Mouse (Mus musculus) MEL (cell line): ENCODE data around the gene Fzd4. TPM values are rescaled to one million over a fixed set of nuclear protein-coding genes. Genes with fewer than 3 reads are reported as not detected.

Source experiments
- DNase-seq: peaks from one replicate; pipeline ENCODE4 v3.0.0; 2011; ENCODE audit warnings: low read depth, low spot score
- H3K27ac ChIP-seq: 2 replicates; pipeline ENCODE4 v1.5.1; 2012; ENCODE audit warnings: low read depth, mild to moderate bottlenecking, control low read depth, low read length, moderate library complexity; ENCODE audit not compliant: control insufficient read depth
- H3K27me3 ChIP-seq, 2 experiments: fragments of 150-350 bp in 1 of 2; sonication (generic) in 1 of 2; 2 replicates each; pipeline ENCODE4 v1.6.1; 2012; ENCODE audit warnings: low read length in 2 of 2, mild to moderate bottlenecking in 2 of 2, improper control_type of control experiment in 1 of 2, moderate library complexity in 1 of 2; ENCODE audit not compliant: insufficient read depth in 2 of 2, control insufficient read depth in 1 of 2
- H3K36me3 ChIP-seq, 2 experiments: 2 replicates each; pipeline ENCODE4 v1.6.1; 2012 to 2014; ENCODE audit warnings: low read length in 2 of 2, improper control_type of control experiment in 1 of 2, inconsistent platforms in 1 of 2, mild to moderate bottlenecking in 1 of 2; ENCODE audit not compliant: insufficient read depth in 2 of 2, control insufficient read depth in 1 of 2
- H3K4me1 ChIP-seq, 2 experiments: fragments of 150-350 bp in 1 of 2; sonication (generic) in 1 of 2; 2 replicates each; pipeline ENCODE4 v1.6.1; 2012; ENCODE audit warnings: low read length in 2 of 2, improper control_type of control experiment in 1 of 2, mild to moderate bottlenecking in 1 of 2; ENCODE audit not compliant: insufficient read depth in 2 of 2, control insufficient read depth in 1 of 2
- H3K4me3 ChIP-seq, 2 experiments: fragments of 150-350 bp in 1 of 2; sonication (generic) in 1 of 2; 2 replicates each; pipeline ENCODE4 v1.5.1; 2012; ENCODE audit warnings: low read depth in 2 of 2, low read length in 2 of 2, mild to moderate bottlenecking in 2 of 2, moderate library complexity in 2 of 2, control low read depth in 1 of 2, improper control_type of control experiment in 1 of 2; ENCODE audit not compliant: control insufficient read depth in 1 of 2, insufficient read depth in 1 of 2
- H3K79me2 ChIP-seq: 2 replicates; pipeline ENCODE4 v1.6.1; 2012; ENCODE audit warnings: mild to moderate bottlenecking, low read length, moderate library complexity; ENCODE audit not compliant: control insufficient read depth, poor library complexity, insufficient read depth
- H3K9ac ChIP-seq: 2 replicates; pipeline ENCODE4 v1.6.1; 2012; ENCODE audit warnings: low read depth, mild to moderate bottlenecking, control low read depth, low read length, moderate library complexity; ENCODE audit not compliant: control insufficient read depth, poor library complexity, severe bottlenecking
- H3K9me3 ChIP-seq: fragments of 150-350 bp; sonication (generic); replicated peaks from 2 replicates; pipeline ENCODE4 v1.6.1; 2012; ENCODE audit warnings: mild to moderate bottlenecking, low read length, improper control_type of control experiment, moderate library complexity; ENCODE audit not compliant: insufficient read depth
- EP300 ChIP-seq, 2 experiments: IDR thresholded peaks; 2 replicates each; pipeline ENCODE4 v1.6.1; 2011; ENCODE audit warnings: improper control_type of control experiment in 2 of 2, low read length in 2 of 2, low read depth in 1 of 2, mild to moderate bottlenecking in 1 of 2
- ETS1 ChIP-seq: IDR thresholded peaks from 2 replicates; pipeline ENCODE4 v1.6.1; 2012; ENCODE audit warnings: low read depth, mild to moderate bottlenecking, inconsistent platforms, low read length, improper control_type of control experiment, moderate library complexity
- GABPA ChIP-seq: IDR thresholded peaks from 2 replicates; pipeline ENCODE4 v1.6.1; 2012; ENCODE audit warnings: low read depth, mild to moderate bottlenecking, inconsistent platforms, low read length, improper control_type of control experiment, moderate library complexity
- HCFC1 ChIP-seq: IDR thresholded peaks from 2 replicates; pipeline ENCODE4 v1.6.1; 2012; ENCODE audit warnings: low read depth, mild to moderate bottlenecking, inconsistent platforms, low read length, improper control_type of control experiment, moderate library complexity
- JUND ChIP-seq: IDR thresholded peaks from 2 replicates; pipeline ENCODE4 v1.6.1; 2011; ENCODE audit warnings: low read depth, mild to moderate bottlenecking, improper control_type of control experiment, low read length
- MAFK ChIP-seq: IDR thresholded peaks from 2 replicates; pipeline ENCODE4 v1.6.1; 2011; ENCODE audit warnings: low read depth, mild to moderate bottlenecking, low read length, improper control_type of control experiment, borderline replicate concordance
- MAX ChIP-seq: IDR thresholded peaks from 2 replicates; pipeline ENCODE4 v1.6.1; 2011; ENCODE audit warnings: low read length, improper control_type of control experiment
- MAZ ChIP-seq: IDR thresholded peaks from 2 replicates; pipeline ENCODE4 v1.6.1; 2012; ENCODE audit warnings: low read depth, mild to moderate bottlenecking, inconsistent platforms, low read length, improper control_type of control experiment
- MEF2A ChIP-seq: IDR thresholded peaks from 2 replicates; pipeline ENCODE4 v1.6.1; 2014; ENCODE audit warnings: low read depth, mild to moderate bottlenecking, inconsistent platforms, low read length, improper control_type of control experiment; ENCODE audit not compliant: poor library complexity, insufficient replicate concordance, severe bottlenecking; ENCODE audit errors: extremely low read depth
- POLR2A ChIP-seq, 2 experiments: IDR thresholded peaks; 2 replicates each; pipeline ENCODE4 v1.6.1; 2011 to 2012; ENCODE audit warnings: low read length in 2 of 2, mild to moderate bottlenecking in 2 of 2, control low read depth in 1 of 2, improper control_type of control experiment in 1 of 2, low read depth in 1 of 2, moderate library complexity in 1 of 2; ENCODE audit not compliant: control insufficient read depth in 1 of 2, insufficient read depth in 1 of 2, poor library complexity in 1 of 2
- POLR2AphosphoS5 ChIP-seq: IDR thresholded peaks from 2 replicates; pipeline ENCODE4 v1.6.1; 2012; ENCODE audit warnings: low read depth, borderline replicate concordance, mild to moderate bottlenecking, inconsistent platforms, low read length, moderate library complexity, mixed read lengths
- RAD21 ChIP-seq: IDR thresholded peaks from 2 replicates; pipeline ENCODE4 v1.6.1; 2011; ENCODE audit warnings: mild to moderate bottlenecking, low read depth, low read length, improper control_type of control experiment
- SMC3 ChIP-seq: IDR thresholded peaks from 2 replicates; pipeline ENCODE4 v1.6.1; 2011; ENCODE audit warnings: low read depth, low read length, improper control_type of control experiment
- TBP ChIP-seq: IDR thresholded peaks from 2 replicates; pipeline ENCODE4 v1.8.0; 2011; ENCODE audit warnings: low read depth, low read length, improper control_type of control experiment
- ZMIZ1 ChIP-seq: IDR thresholded peaks from 2 replicates; pipeline ENCODE4 v1.6.1; 2012; ENCODE audit warnings: low read depth, mild to moderate bottlenecking, inconsistent platforms, low read length, improper control_type of control experiment, moderate library complexity
- polyA plus RNA-seq, 2 experiments: library from polyadenylated mRNA; stranded (reverse) in 1 of 2; unstranded in 1 of 2; fragments of >175 nt in 1 of 2; fragments of >200 nt in 1 of 2; gene quantifications; 2 replicates each; pipeline versions ENCODE4 v1.2.1 to v1.2.4; 2012; ENCODE audit warnings: low replicate concordance in 2 of 2, low read depth in 1 of 2; ENCODE audit not compliant: insufficient read length in 2 of 2, insufficient read depth in 1 of 2, missing spikeins in 1 of 2
- total RNA-seq: library from RNA; depleted of rRNA; stranded (reverse); fragments of 300-350 nt; gene quantifications from 2 replicates; pipeline ENCODE4 v1.2.3, GENCODE M21; 2012

Gene Fzd4
- total and polyA plus RNA-seq, 3 experiments, result 0.08 to 1.1 TPM; not detected in 1

GRCm38 (mm10) chr7:89442242-89442641 is 38.1 kb downstream of the Fzd4 start:
- Histone ChIP-seq H3K4me1 (no peaks in the 10 kb centered on the region), H3K79me2 (no peaks in the 10 kb centered on the region), H3K27ac (no peak overlapping the region), H3K9me3 (no peaks in the 10 kb centered on the region), H3K9ac (no peak overlapping the region), H3K27me3 (no peaks in the 10 kb centered on the region; a peak in 1 of 4 replicates), H3K36me3 (no peaks in the 10 kb centered on the region), H3K4me3 (no peak overlapping the region)
- TF ChIP-seq JUND (no peak), SMC3 (no peak), MAFK (no peak), GABPA (no peak), POLR2AphosphoS5 (no peak), TBP (no peak), MEF2A (no peak), EP300 (IDR thresholded peaks at IDR 0.05; ENCODE audit: low read depth in 1 of 2, low read length in 2 of 2) (no peak), MAZ (no peak), RAD21 (no peak), MAX (no peak), ZMIZ1 (no peak), ETS1 (no peak)
- no peak for DNase-seq

DNA sequence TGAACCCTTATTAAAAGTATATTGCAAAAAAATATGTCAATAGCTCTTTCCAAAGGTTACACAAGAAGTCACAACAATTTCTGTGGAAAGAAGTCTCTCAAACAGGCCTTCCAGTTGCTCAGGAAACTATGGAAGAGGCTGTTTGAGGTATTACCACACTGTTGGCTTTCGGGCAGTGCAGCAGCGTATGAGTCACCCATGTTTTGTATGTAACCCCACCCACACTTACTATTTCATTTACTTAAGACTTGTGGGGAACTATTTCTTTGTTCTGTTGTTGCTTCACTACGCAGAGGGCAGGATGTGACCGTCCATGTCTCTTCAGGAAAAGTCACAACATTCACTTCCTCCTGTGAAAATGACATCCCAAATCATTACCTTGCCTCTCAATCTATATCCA is 41.0 kb downstream of the Fzd4 start:
- H3K9me3 ChIP-seq, result no peaks in the 10 kb centered on the region
- no peaks in the 10 kb centered on the region for H3K36me3 ChIP-seq
- TF ChIP-seq POLR2A (IDR thresholded peaks at IDR 0.05; ENCODE audit: control insufficient read depth in 1 of 2, insufficient read depth in 1 of 2, low read depth in 1 of 2, low read length in 2 of 2, poor library complexity in 1 of 2), result no peak
- no peak overlapping the region for H3K4me3 ChIP-seq
- no peak overlapping the region for H3K27ac ChIP-seq
- no peaks in the 10 kb centered on the region for H3K4me1 ChIP-seq
- no peaks in the 10 kb centered on the region; a peak in 1 of 4 replicates for H3K27me3 ChIP-seq
- no peak for DNase-seq
- H3K79me2 ChIP-seq, result no peaks in the 10 kb centered on the region
- H3K9ac ChIP-seq, result no peak overlapping the region

- Histone ChIP-seq H3K4me3 (no peak overlapping the region), H3K27ac (no peak overlapping the region), H3K9me3 (no peaks in the 10 kb centered on the region), H3K4me1 (no peaks in the 10 kb centered on the region), H3K9ac (no peak overlapping the region), H3K79me2 (no peaks in the 10 kb centered on the region), H3K36me3 (no peaks in the 10 kb centered on the region), H3K27me3 (no peaks in the 10 kb centered on the region; a peak in 1 of 4 replicates)
- no peak for DNase-seq
- TF ChIP-seq HCFC1 (no peak), JUND (no peak)
These were observed 46.2 kb downstream of the Fzd4 start for GRCm38 (mm10) chr7:89450312-89450711.
